Mouse (Mus musculus): Measurements from ENCODE around the gene Il27ra.

DNA sequence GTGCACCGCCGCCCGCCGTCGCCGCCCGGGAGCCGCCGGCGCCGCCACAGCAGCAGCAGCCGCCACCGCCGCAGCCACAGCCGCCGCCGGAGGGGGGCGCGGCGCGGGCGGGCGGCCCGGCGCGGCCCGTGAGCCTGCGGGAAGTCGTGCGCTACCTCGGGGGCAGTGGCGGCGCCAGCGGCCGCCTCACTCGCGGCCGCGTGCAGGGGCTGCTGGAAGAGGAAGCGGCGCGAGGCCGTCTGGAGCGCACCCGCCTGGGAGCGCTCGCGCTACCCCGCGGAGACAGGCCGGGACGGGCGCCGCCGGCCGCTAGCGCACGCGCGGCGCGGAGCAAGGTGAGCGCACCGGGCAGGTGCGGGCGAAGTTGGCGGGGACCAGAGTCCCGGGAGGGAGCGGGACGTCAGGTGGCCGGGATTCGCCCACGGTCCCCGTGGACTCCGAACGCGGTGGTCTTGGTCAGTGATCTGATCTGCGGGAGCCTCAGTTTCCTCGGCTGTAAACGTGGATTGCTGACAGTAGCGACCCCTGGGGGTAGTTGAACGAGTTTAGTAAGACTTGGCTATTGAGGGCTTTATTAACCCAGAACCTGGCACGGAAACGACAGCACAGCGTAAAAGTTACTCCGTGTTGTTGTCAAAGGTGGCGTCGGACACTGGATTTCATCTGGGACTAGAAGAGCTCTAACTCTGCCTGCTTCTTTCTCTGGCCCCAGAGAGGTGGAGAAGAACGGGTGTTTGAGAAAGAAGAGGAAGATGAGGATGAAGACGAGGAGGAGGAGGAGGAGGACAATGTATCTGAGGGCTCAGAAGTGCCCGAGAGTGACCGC is 43.9 kb downstream of the Il27ra start:
- TF ChIP-seq TCF12 (IDR thresholded peaks at IDR 0.05; ENCODE audit: insufficient read depth, poor library complexity, severe bottlenecking): no peak
- peak; percentile 35 for TF ChIP-seq POLR2A (IDR thresholded peaks at IDR 0.05; ENCODE audit: insufficient read length, low read depth)
- TF ChIP-seq E2F4 (IDR thresholded peaks at IDR 0.05; ENCODE audit: insufficient read depth): no peak
- no peak for TF ChIP-seq SRF (IDR thresholded peaks at IDR 0.05; ENCODE audit: control insufficient read depth, insufficient read length, low read depth)
- TF ChIP-seq REST (IDR thresholded peaks at IDR 0.05; ENCODE audit: insufficient read depth, insufficient read length): no peak
- peak; percentile 74 for TF ChIP-seq POLR2AphosphoS2 (IDR thresholded peaks at IDR 0.05; ENCODE audit: insufficient read length, low read depth)

All from myocyte (in vitro differentiated cells).